Mouse (Mus musculus) cerebellum, adult 2 months (tissue): ENCODE data around the gene Inha.

Source experiments
- CTCF ChIP-seq: fragments of 200-500 bp; IDR thresholded peaks from 2 replicates; pipeline ENCODE4 v1.5.1; 2011; ENCODE audit warnings: low read depth, mild to moderate bottlenecking, control low read depth, low read length, moderate library complexity, borderline replicate concordance; ENCODE audit not compliant: insufficient read depth
- POLR2A ChIP-seq: fragments of 200-500 bp; IDR thresholded peaks from 2 replicates; pipeline ENCODE4 v1.6.1; 2011; ENCODE audit warnings: low read length, control low read depth, borderline replicate concordance; ENCODE audit not compliant: insufficient read depth

DNA sequence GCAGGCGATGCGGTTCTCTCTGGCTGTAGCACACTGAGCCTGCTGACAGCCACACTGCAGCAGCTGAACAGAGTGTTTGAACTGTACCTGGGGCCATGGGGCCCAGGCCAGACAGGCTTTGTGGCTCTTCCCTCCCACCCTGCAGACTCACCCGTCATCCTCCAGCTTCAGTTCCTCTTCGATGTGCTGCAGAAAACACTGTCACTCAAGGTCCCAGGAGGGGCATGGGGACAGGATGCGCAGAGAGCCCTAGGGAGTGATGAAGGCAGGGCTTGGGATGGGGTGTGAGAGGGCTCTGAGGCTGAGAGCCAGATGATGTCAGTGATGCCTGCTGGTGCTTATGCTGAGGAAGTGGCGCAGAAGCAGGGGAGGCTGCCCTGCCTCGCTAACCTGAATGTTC lies 17.8 kb downstream of the Inha start:
- TF ChIP-seq POLR2A (no peak), CTCF (no peak)
